Mouse (Mus musculus) adrenal gland (tissue): ENCODE results near the gene Nans.

Source experiments
- intact Hi-C: fragments of 180-260 bp; cut with DNase I; formaldehyde crosslinking; loops from one replicate; pipeline ENCODE4 v1.15.1; 2025
- long read RNA-seq, 2 experiments: library from polyadenylated mRNA; unstranded; transcript quantifications; one replicate each; pipeline ENCODE4 v2.0.0; 2020; ENCODE audit warnings: borderline replicate concordance in 1 of 2; ENCODE audit not compliant: insufficient replicate concordance in 1 of 2

The Nans gene
- long read RNA-seq, experiment 1, transcript Nans-201 (6 exons, 2,179 nt) = major isoform, 57 of 58 reads
- long read RNA-seq, experiment 1, partial matches to known transcripts = 0 of 58 reads
- long read RNA-seq, experiment 1, other reads (novel, unspliced or antisense) = 1 of 58 reads
- long read RNA-seq, experiment 2, transcript Nans-201 (6 exons, 2,179 nt) = major isoform, 76 of 85 reads
- long read RNA-seq, experiment 2, partial matches to known transcripts = 1 of 85 reads
- long read RNA-seq, experiment 2, other reads (novel, unspliced or antisense) = 7 of 85 reads

- intact Hi-C loops = loop anchor here (5.0 kb wide), 1 partner anchor 37 kb away; the partner anchor contains the start of gene Anp32b
Measured at GRCm38 (mm10) chr4:46489028-46489925, at the start of gene Nans. TSS of gene Nans (plus strand) at chr4:46489248.

- intact Hi-C loops = no loop called here
Measured at GRCm38 (mm10) chr4:46442501-46442900, 46.5 kb upstream of the Nans start.

- intact Hi-C loops = no loop called here
Measured at GRCm38 (mm10) chr4:46445237-46445945, 43.7 kb upstream of the Nans start.

GRCm38 (mm10) chr4:46447461-46447860 lies 41.6 kb upstream of the Nans start:
- intact Hi-C loops = no loop called here

GRCm38 (mm10) chr4:46448886-46449285 lies 40.2 kb upstream of the Nans start:
- intact Hi-C loops = no loop called here

- intact Hi-C loops = loop anchor here (5.0 kb wide), 1 partner anchor 37 kb away; the partner anchor contains the start of gene Nans
Measured at GRCm38 (mm10) chr4:46450020-46450518, 39.0 kb upstream of the Nans start.

- intact Hi-C loops = loop anchor here (5.0 kb wide), 1 partner anchor 37 kb away; the partner anchor contains the start of gene Nans
Measured at GRCm38 (mm10) chr4:46450519-46451131, 38.4 kb upstream of the Nans start, which contains the start of gene Anp32b. TSS of gene Anp32b (plus strand) at chr4:46450902.

- intact Hi-C loops = loop anchor here (5.0 kb wide), 1 partner anchor 36 kb away; the partner anchor contains the start of gene Nans
Measured at GRCm38 (mm10) chr4:46451240-46451757, 37.7 kb upstream of the Nans start.

GRCm38 (mm10) chr4:46451758-46452480 lies 37.1 kb upstream of the Nans start:
- intact Hi-C loops = loop anchor here (5.0 kb wide), 1 partner anchor 35 kb away; the partner anchor contains the start of gene Nans

- intact Hi-C loops = loop anchor here (5.0 kb wide), 1 partner anchor 35 kb away; the partner anchor contains the start of gene Nans
Measured at GRCm38 (mm10) chr4:46452481-46452850, 36.6 kb upstream of the Nans start.

GRCm38 (mm10) chr4:46452855-46453719 lies 36.0 kb upstream of the Nans start:
- intact Hi-C loops = loop anchor here (5.0 kb wide), 1 partner anchor 34 kb away; the partner anchor contains the start of gene Nans

- intact Hi-C loops = loop anchor here (5.0 kb wide), 1 partner anchor 33 kb away; the partner anchor contains the start of gene Nans
Measured at GRCm38 (mm10) chr4:46454097-46454864, 34.8 kb upstream of the Nans start.

GRCm38 (mm10) chr4:46456762-46457161 lies 32.3 kb upstream of the Nans start:
- intact Hi-C loops = no loop called here

GRCm38 (mm10) chr4:46457186-46457585 lies 31.9 kb upstream of the Nans start:
- intact Hi-C loops = no loop called here

GRCm38 (mm10) chr4:46458411-46458810 lies 30.6 kb upstream of the Nans start:
- intact Hi-C loops = no loop called here

GRCm38 (mm10) chr4:46463130-46463830 lies 25.8 kb upstream of the Nans start:
- intact Hi-C loops = loop anchor here (5.0 to 10.0 kb wide), 2 partner anchors 71 to 258 kb away; no protein-coding TSS in a partner anchor

GRCm38 (mm10) chr4:46465740-46466139 lies 23.3 kb upstream of the Nans start:
- intact Hi-C loops = loop anchor here (10.0 kb wide), 1 partner anchor 261 kb away; no protein-coding TSS in a partner anchor
